In the genomic region with DNA sequence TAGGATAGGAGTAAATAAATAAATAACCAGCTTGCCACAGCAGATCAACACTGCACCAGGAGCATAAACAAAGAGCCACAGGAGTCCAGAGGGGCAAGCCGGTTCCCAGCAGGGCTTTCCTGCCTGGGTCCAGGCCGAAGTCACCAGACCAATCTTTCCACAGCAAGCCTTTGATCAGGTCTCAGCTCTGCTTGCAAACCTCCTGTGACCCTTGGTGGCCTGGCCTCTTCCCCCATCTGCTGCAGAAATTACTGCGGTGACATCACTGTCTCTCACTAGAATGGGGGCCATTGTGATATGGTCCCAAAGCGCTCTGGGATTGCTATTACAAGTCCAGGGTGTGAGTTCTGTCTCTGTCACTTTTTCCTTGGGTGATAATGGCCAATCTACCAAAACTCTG, we compare ENCODE assay signal across 28 mouse cellular contexts.
A peak's percentile ranks its signal among the peaks of the same experiment; 100 is the strongest.
DNase-seq lines count a peak whose midpoint lies in the region; ATAC-seq lines count a peak whose summit lies in the region.
"Had no signal": no experiment of that assay in that cellular context is flagged by ENCODE, and none has a peak within 500 bp of the region (broad histone marks: within the 10 kb centered on the region; RNA-seq: fewer than 3 reads in every experiment).

No protein-coding gene starts in this region.

- 11% methylated on average over 4 of the region's 4 CpGs for WGBS in heart, embryonic 12.5 days
- WGBS in midbrain, embryonic 10.5 days = 30% methylated on average over 4 of the region's 4 CpGs
- 32% methylated on average over 4 of the region's 4 CpGs for WGBS in midbrain, embryonic 11.5 days

- H3K36me3 ChIP-seq in heart, embryonic 12.5 days = no peaks in the 10 kb centered on the region
- no peaks in the 10 kb centered on the region for H3K36me3 ChIP-seq in midbrain, embryonic 10.5 days
- no peaks in the 10 kb centered on the region for H3K36me3 ChIP-seq in midbrain, embryonic 11.5 days (ENCODE audit: control insufficient read depth, insufficient read depth, low read length)
- H3K36me3 ChIP-seq: embryonic facial prominence, embryonic 12.5 days; forebrain, embryonic 15.5 days; hindbrain, embryonic 12.5 days; midbrain, embryonic 13.5 days; stomach, embryonic 15.5 days had no signal

- no peak overlapping the region for H3K4me3 ChIP-seq in heart, embryonic 12.5 days
- H3K4me3 ChIP-seq in midbrain, embryonic 10.5 days = no peak overlapping the region
- no peak overlapping the region for H3K4me3 ChIP-seq in midbrain, embryonic 11.5 days (ENCODE audit: low read depth, low read length)
- H3K4me3 ChIP-seq: embryonic facial prominence, embryonic 12.5 days; forebrain, embryonic 15.5 days; hindbrain, embryonic 12.5 days; midbrain, embryonic 13.5 days; stomach, embryonic 15.5 days had no signal

- DNase-seq in heart, postnatal 36 days = no peak
- peak; percentile 21 for DNase-seq in midbrain, embryonic 10.5 days (ENCODE audit: low spot score)
- no peak for DNase-seq in midbrain, embryonic 11.5 days (ENCODE audit: low spot score, missing footprints)
- DNase-seq in embryo, embryonic 9.5 days (ENCODE audit: extremely low spot score) = peak; percentile 60
- peak; percentile 72 for DNase-seq in mesoderm, embryonic 11.5 days (ENCODE audit: low read depth, low spot score)
- DNase-seq in kidney, adult 8-10 months = no peak
- DNase-seq in right cerebral cortex, postnatal 25 days = no peak
- DNase-seq: adrenal gland, postnatal 10 days; cerebellum, adult 11 months; cerebellum, adult 9-10 months; cerebellum, postnatal 36 days; gastrocnemius, postnatal 25 days; heart, adult 11 months; kidney, adult 18-20 months; kidney, postnatal 4 days; layer of hippocampus, postnatal 36 days; left cerebral cortex, postnatal 4 days; liver; lung, adult 2 months had no signal

- H3K4me2 ChIP-seq in heart, embryonic 12.5 days = no peak overlapping the region
- H3K4me2 ChIP-seq in midbrain, embryonic 11.5 days = no peak overlapping the region
- H3K4me2 ChIP-seq: embryonic facial prominence, embryonic 12.5 days; forebrain, embryonic 15.5 days; heart, embryonic 11.5 days; hindbrain, embryonic 12.5 days; midbrain, embryonic 13.5 days; stomach, embryonic 15.5 days had no signal

- intact Hi-C loops in heart, postnatal 36 days (cut with DNase I) = no loop called here

- no peaks in the 10 kb centered on the region for H3K27me3 ChIP-seq in heart, embryonic 12.5 days (replicated peaks)
- H3K27me3 ChIP-seq in midbrain, embryonic 10.5 days (ENCODE audit: low read depth, poor library complexity, severe bottlenecking) = no peaks in the 10 kb centered on the region
- H3K27me3 ChIP-seq in midbrain, embryonic 11.5 days (ENCODE audit: control insufficient read depth, insufficient read depth, low read length) = no peaks in the 10 kb centered on the region
- H3K27me3 ChIP-seq: embryonic facial prominence, embryonic 12.5 days; forebrain, embryonic 15.5 days; hindbrain, embryonic 12.5 days; Patski; stomach, embryonic 15.5 days had no signal

- no peaks in the 10 kb centered on the region for H3K9me3 ChIP-seq in heart, embryonic 12.5 days (replicated peaks)
- no peaks in the 10 kb centered on the region for H3K9me3 ChIP-seq in midbrain, embryonic 10.5 days (replicated peaks)
- no peaks in the 10 kb centered on the region for H3K9me3 ChIP-seq in midbrain, embryonic 11.5 days (ENCODE audit: control insufficient read depth, low read length)
- H3K9me3 ChIP-seq: embryonic facial prominence, embryonic 12.5 days; forebrain, embryonic 15.5 days; hindbrain, embryonic 12.5 days; midbrain, embryonic 13.5 days; stomach, embryonic 15.5 days had no signal

- ATAC-seq in heart, embryonic 12.5 days (ENCODE audit: insufficient number of reproducible peaks, low FRiP score) = peak; percentile 53
- ATAC-seq in midbrain, embryonic 11.5 days (ENCODE audit: low FRiP score) = no peak
- ATAC-seq: forebrain, embryonic 15.5 days; midbrain, embryonic 13.5 days; Patski had no signal

- H3K27ac ChIP-seq in heart, embryonic 12.5 days (ENCODE audit: poor library complexity, severe bottlenecking) = no peak overlapping the region
- H3K27ac ChIP-seq in midbrain, embryonic 10.5 days (replicated peaks) = no peak overlapping the region
- H3K27ac ChIP-seq in midbrain, embryonic 11.5 days (ENCODE audit: low read depth, low read length) = no peak overlapping the region
- H3K27ac ChIP-seq: embryonic facial prominence, embryonic 12.5 days; forebrain, embryonic 15.5 days; hindbrain, embryonic 12.5 days; liver, embryonic 14.5 days; midbrain, embryonic 13.5 days; stomach, embryonic 15.5 days had no signal

- H3K9ac ChIP-seq in heart, embryonic 12.5 days = no peak overlapping the region
- no peak overlapping the region for H3K9ac ChIP-seq in midbrain, embryonic 11.5 days (ENCODE audit: low read length)
- H3K9ac ChIP-seq: embryonic facial prominence, embryonic 12.5 days; forebrain, embryonic 15.5 days; hindbrain, embryonic 12.5 days; liver, embryonic 14.5 days; midbrain, embryonic 13.5 days; stomach, embryonic 15.5 days had no signal

- H3K4me1 ChIP-seq in heart, embryonic 12.5 days (replicated peaks) = peaks cover 26% of the 10 kb centered on the region
- peaks cover 13% of the 10 kb centered on the region for H3K4me1 ChIP-seq in midbrain, embryonic 10.5 days
- H3K4me1 ChIP-seq in midbrain, embryonic 11.5 days (ENCODE audit: control insufficient read depth, insufficient read depth, low read length) = no peaks in the 10 kb centered on the region; the same call in 1 of the 2 replicates
- H3K4me1 ChIP-seq: forebrain, embryonic 15.5 days; stomach, embryonic 15.5 days had no signal

Comparison
In these comparisons a context has a peak if more than half of its experiments do, and no peak if none do; other contexts are left out.
1. DNase-seq: peak in midbrain, embryonic 10.5 days (single experiment), embryo, embryonic 9.5 days (single experiment) and mesoderm, embryonic 11.5 days (single experiment); none in heart, postnatal 36 days (0 of 2), midbrain, embryonic 11.5 days (single experiment), kidney, adult 8-10 months (0 of 2) and right cerebral cortex, postnatal 25 days (single experiment).